Mouse (Mus musculus) small intestine, adult 2 months (tissue): ENCODE measurements at regions not wholly inside any gene's neighbourhood (a gene's known extent, or its start where the extent isn't known, plus 50 kb on each side); places are given as distances from the start of the nearest gene placed in this dataset.

Source experiments
- CTCF ChIP-seq: fragments of 200-500 bp; IDR thresholded peaks from 2 replicates; pipeline ENCODE4 v1.5.1; 2012; ENCODE audit warnings: low read depth, mild to moderate bottlenecking, control low read depth, inconsistent platforms, low read length, moderate library complexity, mixed read lengths; ENCODE audit not compliant: insufficient replicate concordance, insufficient read length; ENCODE audit errors: extremely low read depth
- POLR2A ChIP-seq: fragments of 200-500 bp; IDR thresholded peaks from 2 replicates; pipeline ENCODE4 v1.6.1; 2012; ENCODE audit warnings: low read depth, mild to moderate bottlenecking, control low read depth, inconsistent platforms, low read length, moderate library complexity

GRCm38 (mm10) chr3:138655479-138655878 is 86.5 kb upstream of the Tspan5 start:
- TF ChIP-seq CTCF (no peak), POLR2A (no peak)
